Mouse (Mus musculus): Measurements from ENCODE around the gene Nt5dc1. TPM values are rescaled to one million over a fixed set of nuclear protein-coding genes. Genes with fewer than 3 reads are reported as not detected.

Gene Nt5dc1
- polyA plus RNA-seq, 1 experiment: 2.4 TPM

DNA sequence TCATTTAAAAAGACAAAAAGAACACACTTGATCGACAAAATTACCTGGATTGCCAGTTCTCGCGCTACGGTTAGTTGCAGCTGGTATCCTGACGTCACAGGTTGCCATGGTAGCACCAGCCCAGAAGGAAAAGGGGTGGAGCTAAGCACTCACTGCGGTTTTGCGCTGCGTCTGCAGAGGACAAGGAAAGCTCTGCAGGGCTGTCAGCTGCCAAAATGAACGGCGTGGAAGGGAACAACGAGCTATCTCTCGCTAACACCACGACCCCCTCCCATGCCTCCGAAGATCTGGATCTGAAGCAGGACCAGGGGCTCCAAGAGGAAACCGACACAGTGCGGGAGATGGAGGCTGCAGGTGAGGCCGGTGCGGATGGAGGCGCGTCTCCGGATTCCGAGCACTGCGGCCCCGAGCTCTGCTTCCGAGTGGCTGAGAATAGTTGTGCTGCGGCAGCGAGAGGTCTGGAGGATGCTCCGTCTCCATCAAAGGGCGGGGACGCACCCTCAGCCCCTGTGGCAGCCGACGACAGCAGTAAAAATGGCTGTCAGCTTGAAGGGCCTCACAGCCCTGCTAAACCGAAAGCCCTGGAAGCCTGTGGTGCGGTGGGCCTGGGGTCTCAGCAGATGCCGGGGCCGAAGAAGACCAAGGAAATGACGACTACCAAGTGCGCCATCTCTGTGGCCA, 120.9 kb downstream of the Nt5dc1 start, which contains the start of gene Tspyl4:
TSS of gene Tspyl4 (plus strand) at position 144 of the 681 bp plus-strand sequence.
- Histone ChIP-seq H3K27ac (ENCODE audit: insufficient read depth, low read length) (peak within 1 kb of the TSS; percentile 90), H3K4me1 (ENCODE audit: control insufficient read depth, insufficient read depth, low read length) (no peaks in the 10 kb centered on the region)
- TF ChIP-seq POLR2A (IDR thresholded peaks at IDR 0.05; ENCODE audit: extremely low read depth, insufficient read depth, low read length) (peak; percentile 100), CTCF (IDR thresholded peaks at IDR 0.05; ENCODE audit: extremely low read depth, insufficient read depth, low read length) (no peak)

DNA sequence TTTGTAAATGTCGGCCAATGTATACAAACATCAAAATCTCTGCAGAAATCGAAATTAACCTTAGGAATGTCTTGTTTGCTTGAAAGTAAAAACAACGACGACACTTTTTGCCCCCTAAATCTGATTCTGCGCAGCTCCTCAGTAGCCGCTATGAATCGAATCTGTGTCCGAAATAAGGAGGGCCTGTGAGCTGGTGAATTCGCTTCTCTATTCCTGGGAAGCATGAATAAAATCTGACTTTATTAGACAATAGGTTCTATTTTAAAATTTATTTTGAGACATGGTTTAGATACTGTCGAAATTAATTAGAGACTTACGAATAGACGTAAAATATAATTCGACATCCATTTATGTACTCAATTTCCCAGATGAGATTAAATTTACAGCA, 121.4 kb downstream of the Nt5dc1 start:
- no peak overlapping the region for H3K27ac ChIP-seq (ENCODE audit: insufficient read depth, low read length)
- H3K4me3 ChIP-seq (ENCODE audit: insufficient read depth, low read length): peak overlapping the region; percentile 56
- TF ChIP-seq POLR2A (IDR thresholded peaks at IDR 0.05; ENCODE audit: extremely low read depth, insufficient read depth, low read length) (no peak), CTCF (IDR thresholded peaks at IDR 0.05; ENCODE audit: extremely low read depth, insufficient read depth, low read length) (no peak)
- no peaks in the 10 kb centered on the region for H3K4me1 ChIP-seq (ENCODE audit: control insufficient read depth, insufficient read depth, low read length)

More for the DNA sequence above, 120.9 kb downstream of the Nt5dc1 start, which contains the start of gene Tspyl4:
- peak within 1 kb of the TSS; percentile 56 for H3K4me3 ChIP-seq (ENCODE audit: insufficient read depth, low read length)

DNA sequence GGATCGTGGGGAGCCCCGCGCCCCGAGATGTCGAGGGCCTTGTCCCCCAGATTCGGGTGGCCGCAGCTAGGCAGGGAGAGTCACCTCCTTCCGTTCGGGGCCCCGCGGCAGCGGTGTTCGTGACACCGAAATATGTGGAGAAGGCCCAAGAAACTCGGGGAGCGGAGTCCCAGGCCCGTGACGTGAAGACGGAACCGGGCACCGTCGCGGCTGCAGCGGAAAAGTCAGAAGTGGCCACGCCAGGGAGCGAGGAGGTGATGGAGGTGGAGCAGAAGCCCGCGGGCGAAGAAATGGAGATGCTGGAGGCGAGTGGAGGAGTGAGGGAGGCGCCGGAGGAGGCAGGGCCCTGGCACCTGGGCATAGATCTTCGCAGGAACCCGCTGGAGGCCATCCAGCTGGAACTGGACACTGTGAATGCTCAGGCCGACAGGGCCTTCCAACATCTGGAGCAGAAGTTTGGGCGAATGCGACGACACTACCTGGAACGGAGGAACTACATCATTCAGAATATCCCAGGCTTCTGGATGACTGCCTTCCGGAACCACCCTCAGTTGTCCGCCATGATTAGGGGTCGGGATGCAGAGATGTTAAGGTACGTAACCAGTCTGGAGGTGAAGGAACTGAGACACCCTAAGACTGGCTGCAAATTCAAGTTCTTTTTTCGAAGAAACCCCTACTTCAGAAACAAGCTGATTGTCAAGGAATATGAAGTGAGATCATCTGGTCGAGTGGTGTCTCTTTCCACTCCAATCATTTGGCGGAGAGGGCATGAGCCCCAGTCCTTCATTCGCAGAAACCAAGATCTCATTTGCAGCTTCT, 135.7 kb downstream of the Nt5dc1 start:
- Histone ChIP-seq H3K4me1 (ENCODE audit: control insufficient read depth, insufficient read depth, low read length) (no peaks in the 10 kb centered on the region; the same call in 1 of the 2 replicates), H3K4me3 (ENCODE audit: insufficient read depth, low read length) (peak overlapping the region; percentile 86), H3K27ac (ENCODE audit: insufficient read depth, low read length) (peak overlapping the region; percentile 88)
- TF ChIP-seq POLR2A (IDR thresholded peaks at IDR 0.05; ENCODE audit: extremely low read depth, insufficient read depth, low read length): no peak

DNA sequence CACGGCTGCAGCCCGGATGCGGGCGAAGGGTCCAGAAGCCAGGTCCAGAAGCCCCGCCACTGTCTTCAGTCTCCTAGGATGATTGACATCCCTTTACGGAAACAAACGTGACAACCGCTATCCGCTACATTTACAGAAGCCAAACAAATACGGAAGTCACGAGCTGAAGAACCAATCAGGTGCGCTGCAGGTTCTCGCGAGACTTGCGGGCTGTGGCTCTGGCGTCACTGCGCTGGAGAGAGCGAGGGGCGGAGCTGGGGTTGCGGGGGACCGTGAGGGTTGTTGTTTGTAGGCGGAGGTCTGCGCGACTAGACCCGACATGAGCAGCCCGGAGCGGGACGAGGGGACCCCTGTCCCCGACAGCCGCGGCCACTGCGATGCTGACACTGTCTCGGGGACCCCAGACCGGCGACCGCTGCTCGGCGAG, 136.4 kb downstream of the Nt5dc1 start, which contains the start of gene Tspyl1:
TSS of gene Tspyl1 (plus strand) at position 229 of the 427 bp plus-strand sequence.
- Histone ChIP-seq H3K27ac (ENCODE audit: insufficient read depth, low read length) (peak within 1 kb of the TSS; percentile 88), H3K4me3 (ENCODE audit: insufficient read depth, low read length) (peak within 1 kb of the TSS; percentile 86), H3K4me1 (ENCODE audit: control insufficient read depth, insufficient read depth, low read length) (no peaks in the 10 kb centered on the region; the same call in 1 of the 2 replicates)
- TF ChIP-seq CTCF (IDR thresholded peaks at IDR 0.05; ENCODE audit: extremely low read depth, insufficient read depth, low read length): no peak
- peak; percentile 79 for TF ChIP-seq POLR2A (IDR thresholded peaks at IDR 0.05; ENCODE audit: extremely low read depth, insufficient read depth, low read length)

DNA sequence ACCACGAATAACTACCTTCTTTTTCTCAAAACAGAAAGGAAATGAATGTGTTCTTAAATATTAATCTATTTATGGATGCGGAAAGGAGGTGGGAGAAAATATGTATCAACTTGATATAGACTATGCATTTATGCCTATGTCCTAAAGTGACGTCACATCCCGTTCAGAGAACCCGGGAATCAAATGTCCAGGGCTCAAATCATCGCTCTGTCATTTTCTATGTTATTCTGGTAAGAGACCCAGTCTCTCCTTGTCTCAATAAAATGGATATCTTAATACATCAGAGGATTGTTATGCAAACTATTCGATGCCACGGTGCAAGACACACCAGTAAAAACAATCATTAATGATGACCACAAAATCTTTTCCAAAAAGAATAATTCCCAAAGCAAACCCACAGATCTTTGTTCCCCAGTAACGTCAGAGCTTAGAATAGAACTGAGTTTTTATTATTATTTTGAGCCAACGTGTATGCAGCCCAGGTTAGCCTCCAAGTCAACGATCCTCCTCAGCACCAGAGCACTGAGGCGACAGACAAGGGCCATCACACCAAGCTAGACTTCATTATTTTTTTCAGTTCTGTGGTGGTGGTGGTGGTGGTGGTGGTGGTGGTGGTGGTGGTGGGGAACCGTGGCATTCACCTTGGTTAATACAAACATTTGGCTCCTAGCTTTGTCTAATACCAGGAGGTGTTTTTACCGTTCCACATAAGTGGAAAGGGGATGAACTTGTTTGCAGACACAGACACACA, 137.0 kb downstream of the Nt5dc1 start:
- H3K27ac ChIP-seq (ENCODE audit: insufficient read depth, low read length): 0 out of 2 replicates have a peak overlapping the region, but pooled peaks have one; percentile 78
- TF ChIP-seq CTCF (IDR thresholded peaks at IDR 0.05; ENCODE audit: extremely low read depth, insufficient read depth, low read length) (no peak), POLR2A (IDR thresholded peaks at IDR 0.05; ENCODE audit: extremely low read depth, insufficient read depth, low read length) (no peak)
- H3K4me1 ChIP-seq (ENCODE audit: control insufficient read depth, insufficient read depth, low read length): no peaks in the 10 kb centered on the region; the same call in 1 of the 2 replicates

DNA sequence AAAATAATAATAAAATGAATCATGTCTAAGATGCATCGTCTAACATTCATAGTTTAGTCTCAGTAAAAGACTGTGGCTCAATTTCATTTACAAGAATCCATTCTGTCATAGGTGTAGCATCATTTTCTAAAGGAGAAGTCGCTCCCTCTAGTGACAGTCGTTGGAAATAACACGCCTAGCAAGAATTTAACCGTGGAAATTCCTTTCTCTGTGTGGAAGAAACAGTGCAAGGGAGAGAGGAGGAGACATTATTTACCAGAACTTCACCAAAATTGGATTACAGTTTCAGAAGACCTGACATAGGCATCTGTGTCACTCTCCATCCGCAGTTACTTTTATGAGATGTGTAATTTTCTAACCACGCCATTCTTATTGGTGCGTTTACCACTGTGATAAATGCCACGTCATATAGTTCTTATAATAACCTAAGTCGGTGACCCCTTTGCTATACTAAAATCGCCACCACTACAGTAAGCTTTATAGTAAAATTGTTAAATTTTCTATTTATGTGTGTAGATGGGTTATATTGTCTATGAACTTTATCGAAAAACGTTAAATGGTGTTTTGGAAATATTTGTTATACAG, 137.7 kb downstream of the Nt5dc1 start:
- H3K27ac ChIP-seq (ENCODE audit: insufficient read depth, low read length): no peak overlapping the region
- H3K4me3 ChIP-seq (ENCODE audit: insufficient read depth, low read length): peak overlapping the region; percentile 86
- TF ChIP-seq CTCF (IDR thresholded peaks at IDR 0.05; ENCODE audit: extremely low read depth, insufficient read depth, low read length) (peak; percentile 39), POLR2A (IDR thresholded peaks at IDR 0.05; ENCODE audit: extremely low read depth, insufficient read depth, low read length) (no peak)
- H3K4me1 ChIP-seq (ENCODE audit: control insufficient read depth, insufficient read depth, low read length): no peaks in the 10 kb centered on the region; the same call in 1 of the 2 replicates

More for the DNA sequence above, 137.0 kb downstream of the Nt5dc1 start:
- peak overlapping the region; percentile 86 for H3K4me3 ChIP-seq (ENCODE audit: insufficient read depth, low read length)

- Histone ChIP-seq H3K27ac (ENCODE audit: insufficient read depth, low read length) (no peak overlapping the region), H3K4me1 (ENCODE audit: control insufficient read depth, insufficient read depth, low read length) (peaks cover 2% of the 10 kb centered on the region; the same call in 1 of the 2 replicates), H3K4me3 (ENCODE audit: insufficient read depth, low read length) (no peak overlapping the region)
- TF ChIP-seq POLR2A (IDR thresholded peaks at IDR 0.05; ENCODE audit: extremely low read depth, insufficient read depth, low read length) (no peak), CTCF (IDR thresholded peaks at IDR 0.05; ENCODE audit: extremely low read depth, insufficient read depth, low read length) (no peak)
These were observed 146.7 kb downstream of the Nt5dc1 start for GRCm38 (mm10) chr10:34271681-34272080.

DNA sequence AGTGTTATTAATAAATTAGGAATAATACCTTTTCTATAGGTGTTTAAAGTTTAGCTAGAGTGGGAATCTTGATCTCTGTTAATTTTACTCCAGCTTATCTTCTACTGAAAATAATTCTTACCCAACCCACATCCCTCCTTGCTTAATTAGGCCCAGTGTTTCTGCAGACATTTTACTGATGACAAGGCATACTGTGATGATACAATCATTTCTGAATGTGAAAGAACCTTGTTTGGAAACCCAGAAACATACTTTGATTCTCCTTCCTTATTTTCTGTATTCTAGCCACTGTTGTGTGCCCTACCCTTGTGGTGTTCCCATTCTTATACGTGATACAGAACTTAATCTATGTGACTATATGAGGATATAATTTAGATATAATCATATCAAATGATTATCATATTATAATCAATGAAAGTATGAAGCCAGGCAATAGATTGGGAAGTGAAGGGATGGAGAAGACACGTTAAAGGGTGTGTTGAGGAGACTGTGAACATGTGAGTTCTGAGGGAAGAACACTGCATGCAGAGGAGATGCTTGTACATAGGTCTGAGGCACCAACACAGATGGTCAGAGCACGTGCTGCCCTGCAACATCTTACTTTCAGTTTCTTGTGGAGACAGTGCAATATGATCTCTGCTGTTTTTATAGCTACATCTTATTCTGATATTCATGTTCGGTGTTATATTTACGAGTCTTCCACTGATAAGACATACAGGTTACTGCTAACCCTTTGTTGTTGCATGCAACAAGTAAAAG, 150.9 kb downstream of the Nt5dc1 start:
- Histone ChIP-seq H3K4me3 (ENCODE audit: insufficient read depth, low read length) (no peak overlapping the region), H3K27ac (ENCODE audit: insufficient read depth, low read length) (no peak overlapping the region), H3K4me1 (ENCODE audit: control insufficient read depth, insufficient read depth, low read length) (peaks cover 2% of the 10 kb centered on the region; the same call in 1 of the 2 replicates)
- TF ChIP-seq CTCF (IDR thresholded peaks at IDR 0.05; ENCODE audit: extremely low read depth, insufficient read depth, low read length) (no peak), POLR2A (IDR thresholded peaks at IDR 0.05; ENCODE audit: extremely low read depth, insufficient read depth, low read length) (no peak)

All from cortical plate, adult 2 months (tissue).